ENCODE assay signal across 18 mouse cellular contexts in the genomic region with DNA sequence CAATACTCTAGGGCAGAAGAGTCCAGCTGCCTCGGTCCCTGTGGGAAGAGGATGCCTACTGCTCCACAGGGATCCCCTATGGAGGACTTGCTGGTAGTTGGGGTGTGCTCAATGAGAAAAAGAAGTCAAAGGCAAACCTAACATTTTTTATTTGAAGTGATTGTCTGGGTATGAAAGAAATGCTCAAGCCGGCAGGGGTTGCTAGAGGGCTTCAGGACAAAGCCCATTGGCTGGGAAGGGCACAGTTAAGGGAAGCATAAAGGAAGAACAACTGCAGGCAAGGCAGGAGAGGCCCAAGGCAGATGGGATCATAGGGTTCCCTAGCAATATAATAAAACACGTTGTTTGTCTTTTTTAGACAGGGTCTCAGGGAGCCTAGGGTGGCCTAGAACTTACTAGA. TPM values are rescaled to one million over a fixed set of nuclear protein-coding genes. Genes with fewer than 3 reads are reported as not detected.
A peak's percentile ranks its signal among the peaks of the same experiment; 100 is the strongest.
DNase-seq lines count a peak whose midpoint lies in the region; ATAC-seq and TF ChIP-seq lines count a peak whose summit lies in the region.
"Had no signal": no experiment of that assay in that cellular context is flagged by ENCODE, and none has a peak within 500 bp of the region (broad histone marks: within the 10 kb centered on the region; RNA-seq: fewer than 3 reads in every experiment).

No protein-coding gene starts in this region.

- no peak for TF ChIP-seq EP300 in liver, postnatal 0 days (IDR thresholded peaks at IDR 0.05; ENCODE audit: low read depth)

- no peak overlapping the region for H3K4me3 ChIP-seq in kidney, adult 2 months (ENCODE audit: insufficient read depth, low read depth, low read length)
- no peak overlapping the region for H3K4me3 ChIP-seq in liver, postnatal 0 days (ENCODE audit: low read depth, low read length)
- H3K4me3 ChIP-seq: hindbrain, embryonic 15.5 days; limb, embryonic 10.5 days; liver, embryonic 12.5 days had no signal

- H3K4me2 ChIP-seq in liver, postnatal 0 days (ENCODE audit: low read depth, low read length): no peak overlapping the region
- H3K4me2 ChIP-seq: hindbrain, embryonic 15.5 days; liver, embryonic 12.5 days; midbrain, embryonic 11.5 days had no signal

- H3K27me3 ChIP-seq in kidney, adult 2 months (replicated peaks; ENCODE audit: control insufficient read depth, insufficient read depth, low read length): no peaks in the 10 kb centered on the region
- H3K27me3 ChIP-seq in liver, postnatal 0 days (ENCODE audit: insufficient read depth, low read length): no peaks in the 10 kb centered on the region
- H3K27me3 ChIP-seq: hindbrain, embryonic 15.5 days had no signal

- H3K36me3 ChIP-seq in kidney, adult 2 months (ENCODE audit: control insufficient read depth, insufficient read depth, low read length): no peaks in the 10 kb centered on the region; the same call in 1 of the 2 replicates
- H3K36me3 ChIP-seq in liver, postnatal 0 days (replicated peaks; ENCODE audit: insufficient read depth, low read length): peaks cover 10% of the 10 kb centered on the region

- TF ChIP-seq CTCF in kidney, adult 2 months (conservative IDR thresholded peaks at IDR 0.05; ENCODE audit: insufficient read depth, insufficient read length, low read depth, low read length): no peak; the same call in 1 of the 2 replicates
- peak; percentile 31; the same call in 1 of the 2 replicates for TF ChIP-seq CTCF in liver, postnatal 0 days (IDR thresholded peaks at IDR 0.05; ENCODE audit: low read depth)

- no peaks in the 10 kb centered on the region for H3K9me3 ChIP-seq in liver, postnatal 0 days (ENCODE audit: low read length)
- H3K9me3 ChIP-seq: hindbrain, embryonic 15.5 days; limb, embryonic 10.5 days; liver, embryonic 12.5 days had no signal

- TF ChIP-seq POLR2A in kidney, adult 2 months (IDR thresholded peaks at IDR 0.05; ENCODE audit: low read depth, low read length): no peak

- no peak overlapping the region for H3K9ac ChIP-seq in liver, postnatal 0 days (replicated peaks)
- H3K9ac ChIP-seq: hindbrain, embryonic 15.5 days; liver, embryonic 12.5 days had no signal

- H3K27ac ChIP-seq in kidney, adult 2 months (ENCODE audit: insufficient read depth, low read depth, low read length): no peak overlapping the region
- no peak overlapping the region for H3K27ac ChIP-seq in liver, postnatal 0 days (ENCODE audit: low read depth)
- H3K27ac ChIP-seq: hindbrain, embryonic 15.5 days; limb, embryonic 10.5 days; liver, embryonic 12.5 days; macrophage had no signal

- DNase-seq in kidney, adult 2 months: peak; percentile 28
- no peak for DNase-seq in kidney, postnatal 25 days
- DNase-seq in liver, postnatal 0 days: no peak
- no peak for DNase-seq in liver
- peak; percentile 32 for DNase-seq in MN1 (ENCODE audit: low spot score)
- peak; percentile 44 for DNase-seq in ZHBTc4 (ENCODE audit: low read depth, low spot score)
- DNase-seq in right cerebral cortex, adult 18-20 months: no peak
- DNase-seq: cerebellum, adult 8-10 months; heart, adult 11 months; heart, postnatal 36 days; kidney, adult 8-10 months; retina, postnatal 1 day; right cerebral cortex, postnatal 4 days had no signal

- ATAC-seq in liver, postnatal 0 days: no peak
- ATAC-seq: liver, embryonic 12.5 days had no signal

- peaks cover 19% of the 10 kb centered on the region for H3K4me1 ChIP-seq in kidney, adult 2 months (ENCODE audit: control insufficient read depth, insufficient read depth, low read length)
- H3K4me1 ChIP-seq in liver, postnatal 0 days (ENCODE audit: insufficient read depth): peaks cover 13% of the 10 kb centered on the region

- WGBS in kidney, adult 2 months: 70% methylated on average over 3 of the region's 3 CpGs
- WGBS in liver, postnatal 0 days (ENCODE audit: insufficient replicate concordance): 77% methylated on average over 3 of the region's 3 CpGs

RNA-seq across cellular contexts. Expression of gene Natd1, which starts 6.5 kb away (rescaled TPM):
- 39.3 and 46.2 TPM in 2 replicates for polyA plus RNA-seq in kidney, adult 2 months (2012; rRNA removed)
- polyA plus RNA-seq in liver, postnatal 0 days (2015; fragmentation: Nextera tagmentation; extraction: Ambion mirVana): 6.0 and 6.2 TPM in 2 replicates

RNA-seq across cellular contexts. Expression of gene Map2k3, which starts 23.8 kb away (rescaled TPM):
- 33.0 and 44.8 TPM in 2 replicates for polyA plus RNA-seq in kidney, adult 2 months (2012; rRNA removed)
- 61.7 and 66.5 TPM in 2 replicates for polyA plus RNA-seq in liver, postnatal 0 days (2015; fragmentation: Nextera tagmentation; extraction: Ambion mirVana)

RNA-seq across cellular contexts. Expression of gene Tmem11, which starts 29.0 kb away (rescaled TPM):
- 78.2 and 81.1 TPM in 2 replicates for polyA plus RNA-seq in kidney, adult 2 months (2012; rRNA removed)
- 26.7 and 28.8 TPM in 2 replicates for polyA plus RNA-seq in liver, postnatal 0 days (2015; fragmentation: Nextera tagmentation; extraction: Ambion mirVana)

Comparison
In these comparisons a context has a peak if more than half of its experiments do, and no peak if none do; other contexts are left out.
1. DNase-seq: peak in kidney, adult 2 months (single experiment), MN1 (single experiment) and ZHBTc4 (single experiment); none in kidney, postnatal 25 days (0 of 2), liver, postnatal 0 days (single experiment), liver (single experiment) and right cerebral cortex, adult 18-20 months (single experiment).